Mouse (Mus musculus): Measurements from ENCODE around the gene Mllt3. TPM values are rescaled to one million over a fixed set of nuclear protein-coding genes. Genes with fewer than 3 reads are reported as not detected.

Mllt3 gene
- total RNA-seq, 2 experiments from 2014 or later, result 18.4 to 21.9 TPM

GRCm38 (mm10) chr4:87823623-87824022, 209.5 kb downstream of the Mllt3 start:
- DNase-seq, result no peak

GRCm38 (mm10) chr4:87823191-87823590, 210.0 kb downstream of the Mllt3 start:
- DNase-seq, result no peak

- DNase-seq, result no peak
These were observed 212.3 kb downstream of the Mllt3 start for GRCm38 (mm10) chr4:87820911-87821310.

GRCm38 (mm10) chr4:87819182-87819581, 214.0 kb downstream of the Mllt3 start:
- DNase-seq, result no peak

GRCm38 (mm10) chr4:87818276-87818675, 214.9 kb downstream of the Mllt3 start:
- no peak for DNase-seq

- no peak for DNase-seq
These were observed 217.6 kb downstream of the Mllt3 start for GRCm38 (mm10) chr4:87815465-87816108.

GRCm38 (mm10) chr4:87811899-87812298, 221.3 kb downstream of the Mllt3 start:
- DNase-seq, result no peak

- no peak for DNase-seq
These were observed 226.8 kb downstream of the Mllt3 start for GRCm38 (mm10) chr4:87806196-87806987.

- no peak for DNase-seq
These were observed 228.6 kb downstream of the Mllt3 start for GRCm38 (mm10) chr4:87804576-87804975.

GRCm38 (mm10) chr4:87803313-87803712, 229.9 kb downstream of the Mllt3 start:
- no peak for DNase-seq

- no peak for DNase-seq
These were observed 231.0 kb downstream of the Mllt3 start for GRCm38 (mm10) chr4:87802140-87802539.

- DNase-seq, result no peak
These were observed 231.8 kb downstream of the Mllt3 start for GRCm38 (mm10) chr4:87801332-87801731.

GRCm38 (mm10) chr4:87800276-87800675, 232.9 kb downstream of the Mllt3 start:
- no peak for DNase-seq

- no peak for DNase-seq
These were observed 233.7 kb downstream of the Mllt3 start for GRCm38 (mm10) chr4:87799418-87799817.

GRCm38 (mm10) chr4:87795261-87795660, 237.9 kb downstream of the Mllt3 start:
- DNase-seq, result no peak

GRCm38 (mm10) chr4:87794216-87794615, 238.9 kb downstream of the Mllt3 start:
- no peak for DNase-seq

GRCm38 (mm10) chr4:87792511-87792910, 240.7 kb downstream of the Mllt3 start:
- no peak for DNase-seq

- no peak for DNase-seq
These were observed 243.7 kb downstream of the Mllt3 start for GRCm38 (mm10) chr4:87789446-87789845.

GRCm38 (mm10) chr4:87788691-87789090, 244.5 kb downstream of the Mllt3 start:
- peak; percentile 63 for DNase-seq

- DNase-seq, result peak; percentile 70
These were observed 247.8 kb downstream of the Mllt3 start for GRCm38 (mm10) chr4:87785132-87786074.

- DNase-seq, result no peak
These were observed 249.4 kb downstream of the Mllt3 start for GRCm38 (mm10) chr4:87783809-87784208.

- DNase-seq, result no peak
These were observed 251.2 kb downstream of the Mllt3 start for GRCm38 (mm10) chr4:87781971-87782370.

- DNase-seq, result no peak
These were observed 257.4 kb downstream of the Mllt3 start for GRCm38 (mm10) chr4:87775721-87776120.
